8 mouse cellular contexts compared by ENCODE assay signal in genomic region chr2:69722273-69722649, GRCm38 (mm10). TPM values are rescaled to one million over a fixed set of nuclear protein-coding genes. Genes with fewer than 3 reads are reported as not detected.
A peak's percentile ranks its signal among the peaks of the same experiment; 100 is the strongest.
DNase-seq lines count a peak whose midpoint lies in the region; ATAC-seq lines count a peak whose summit lies in the region.

TSS of gene Ppig (plus strand) at chr2:69722545.

- intact Hi-C loops in left cerebral cortex, postnatal 10 days (cut with DNase I): no loop called here

- ATAC-seq in lung, embryonic 16.5 days (ENCODE audit: low read depth): peak; percentile 2; the same call in 1 of the 2 replicates
- no peak for ATAC-seq in common myeloid progenitor, adult 5-6 weeks (replicated peaks; ENCODE audit: low read depth, poor library complexity, severe bottlenecking)
- ATAC-seq in heart, embryonic 11.5 days (replicated peaks; ENCODE audit: insufficient number of reproducible peaks, low FRiP score, low TSS enrichment): no peak
- ATAC-seq in monocyte, adult 5-6 weeks (replicated peaks; ENCODE audit: insufficient number of reproducible peaks, low FRiP score, low TSS enrichment, poor library complexity, severe bottlenecking): no peak

- H3K4me2 ChIP-seq in lung, embryonic 16.5 days (ENCODE audit: low read depth, low read length): peak within 1 kb of the TSS; percentile 86
- peak within 1 kb of the TSS; percentile 83 for H3K4me2 ChIP-seq in heart, embryonic 11.5 days

- H3K27ac ChIP-seq in lung, embryonic 16.5 days (ENCODE audit: low read length): peak within 1 kb of the TSS; percentile 87
- peak within 1 kb of the TSS; percentile 86 for H3K27ac ChIP-seq in heart, embryonic 11.5 days (ENCODE audit: low read depth, low read length)

- no peaks in the 10 kb centered on the region for H3K27me3 ChIP-seq in lung, embryonic 16.5 days (ENCODE audit: control insufficient read depth, insufficient read depth, low read depth, low read length)
- H3K27me3 ChIP-seq in heart, embryonic 11.5 days (ENCODE audit: control insufficient read depth, insufficient read depth, low read length): no peaks in the 10 kb centered on the region

- H3K4me1 ChIP-seq in lung, embryonic 16.5 days (replicated peaks; ENCODE audit: control insufficient read depth, insufficient read depth, low read length): peaks cover 10% of the 10 kb centered on the region
- peaks cover 5% of the 10 kb centered on the region; the same call in 1 of the 2 replicates for H3K4me1 ChIP-seq in heart, embryonic 11.5 days (ENCODE audit: control insufficient read depth, insufficient read depth, low read length)

- no peak for DNase-seq in lung, postnatal 14 days
- no peak for DNase-seq in left cerebral cortex, postnatal 10 days (ENCODE audit: extremely low spot score in 1 of 2, low spot score in 2 of 2)
- DNase-seq in cerebellum, adult 9-10 months: no peak
- no peak for DNase-seq in right cerebral cortex, postnatal 10 days (ENCODE audit: low spot score in 2 of 2)

- peak within 1 kb of the TSS; percentile 92 for H3K9ac ChIP-seq in lung, embryonic 16.5 days (ENCODE audit: low read length)
- peak within 1 kb of the TSS; percentile 96 for H3K9ac ChIP-seq in heart, embryonic 11.5 days (ENCODE audit: low read depth, low read length)

- WGBS in lung, embryonic 16.5 days: 4% methylated on average over 12 of the region's 12 CpGs
- 5% methylated on average over 12 of the region's 12 CpGs for WGBS in heart, embryonic 11.5 days (ENCODE audit: insufficient replicate concordance)

- H3K4me3 ChIP-seq in lung, embryonic 16.5 days (ENCODE audit: low read length): peak within 1 kb of the TSS; percentile 99
- peak within 1 kb of the TSS; percentile 94 for H3K4me3 ChIP-seq in heart, embryonic 11.5 days (ENCODE audit: low read depth, low read length)

- no peaks in the 10 kb centered on the region for H3K36me3 ChIP-seq in lung, embryonic 16.5 days (ENCODE audit: control insufficient read depth, insufficient read depth, low read length)
- H3K36me3 ChIP-seq in heart, embryonic 11.5 days (ENCODE audit: control insufficient read depth, insufficient read depth, low read length): no peaks in the 10 kb centered on the region

- no peaks in the 10 kb centered on the region for H3K9me3 ChIP-seq in lung, embryonic 16.5 days (ENCODE audit: control insufficient read depth, low read length)
- no peaks in the 10 kb centered on the region for H3K9me3 ChIP-seq in heart, embryonic 11.5 days (replicated peaks; ENCODE audit: control insufficient read depth, low read length)

RNA-seq across cellular contexts. Expression of gene Ppig, which starts in this region (rescaled TPM):
- 123 and 125 TPM in 2 replicates for polyA plus RNA-seq in lung, embryonic 16.5 days (2015; fragmentation: Nextera tagmentation; extraction: Ambion mirVana)
- 86.4 and 117 TPM in 2 replicates for total RNA-seq in common myeloid progenitor, adult 5-6 weeks (2017)
- 76.8 and 87.8 TPM in 2 replicates for polyA plus RNA-seq in heart, embryonic 11.5 days (2014; fragmentation: Nextera tagmentation; extraction: Ambion mirVana)
- 10 to 100 TPM; 55.4 to 59.5 TPM for total RNA-seq in left cerebral cortex, postnatal 10 days (2021)
- total RNA-seq in monocyte, adult 5-6 weeks (2017): 97.7 to 171 TPM (median 114 TPM) in 3 replicates
